Mouse (Mus musculus): ENCODE measurements around the gene Kyat1.
A peak's percentile ranks its signal among the peaks of the same experiment; 100 is the strongest.

Kyat1 gene

DNA sequence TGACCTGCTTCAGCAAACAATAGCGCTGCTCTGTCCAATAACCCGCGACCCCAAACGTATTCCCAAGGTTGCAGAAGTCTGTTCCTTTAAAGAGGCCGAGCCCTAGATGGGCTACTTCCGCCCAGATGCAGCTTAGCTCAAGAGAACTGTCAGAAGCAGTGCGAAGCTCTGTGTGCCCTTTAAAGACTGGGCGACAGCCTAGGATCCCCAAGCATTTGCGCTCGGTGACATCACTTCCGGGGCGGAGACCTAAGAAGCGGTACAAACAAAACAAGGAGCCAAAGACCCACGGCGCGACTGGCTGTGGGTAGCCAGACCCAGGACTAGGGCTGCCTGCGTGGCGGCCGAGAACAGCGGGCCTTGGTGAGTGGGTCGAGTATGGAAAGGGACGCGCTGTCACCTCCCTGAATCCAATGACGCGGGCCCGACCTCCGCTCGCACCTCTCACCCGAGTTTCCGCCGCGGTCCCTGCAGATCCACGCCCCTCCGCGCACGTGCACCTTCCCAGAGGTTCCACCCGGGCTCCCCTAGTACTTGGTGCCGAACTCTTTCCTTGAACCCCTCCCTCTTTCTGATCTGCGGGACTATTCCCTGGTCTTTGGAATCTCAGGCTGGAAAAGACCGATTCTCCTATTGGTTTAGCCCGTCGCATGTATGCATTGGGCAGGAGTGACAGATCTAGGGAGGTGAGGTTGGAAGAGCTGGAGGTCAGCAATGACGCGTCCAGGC lies at the start of gene Kyat1:
Gene Kyat1 (minus strand): TSS at position 219 of the 729 bp plus-strand sequence.
- peak; percentile 85 for DNase-seq (ENCODE audit: low spot score)

DNA sequence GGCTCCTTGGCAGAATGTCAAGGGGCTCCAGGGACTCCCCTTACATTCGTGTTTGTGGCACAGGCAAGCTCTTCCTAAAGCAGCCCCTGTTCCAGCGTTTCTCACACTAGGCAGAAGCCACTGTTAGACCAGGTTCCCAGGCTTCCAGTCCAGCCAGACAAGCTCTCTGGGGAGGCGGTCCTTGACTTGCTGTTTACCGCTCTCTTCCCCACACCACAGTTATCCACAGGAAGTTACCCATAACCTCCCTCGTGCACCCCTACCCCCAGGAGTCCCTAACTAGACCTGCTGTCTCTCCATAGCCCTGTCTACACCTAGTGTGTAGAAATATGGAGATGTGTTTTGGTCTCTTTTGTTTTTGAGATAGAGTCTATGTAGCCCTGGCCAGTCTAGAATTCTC lies 48.2 kb upstream of the Kyat1 start:
- no peak for DNase-seq (ENCODE audit: low spot score)

DNA sequence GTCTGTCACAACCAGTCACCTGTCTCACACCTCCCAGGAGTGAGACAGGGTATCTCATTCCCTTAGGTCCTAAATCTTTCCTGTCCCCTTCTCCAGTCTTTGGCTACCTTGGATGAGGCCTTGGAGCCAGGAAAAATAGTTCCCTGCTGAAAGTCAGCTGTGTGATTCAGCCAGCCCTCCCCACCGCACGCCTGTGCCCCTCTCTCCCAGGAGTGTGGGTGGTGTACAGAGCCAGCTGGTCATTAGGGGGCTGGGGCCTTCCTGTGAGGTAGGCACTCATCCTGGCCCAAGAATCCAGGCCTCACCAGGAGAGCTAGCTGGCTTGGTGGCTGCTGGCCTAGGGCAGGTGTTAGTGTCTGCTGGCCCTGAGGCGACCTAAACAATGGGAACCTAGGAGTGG lies 46.9 kb upstream of the Kyat1 start:
- DNase-seq (ENCODE audit: low spot score) = no peak

DNA sequence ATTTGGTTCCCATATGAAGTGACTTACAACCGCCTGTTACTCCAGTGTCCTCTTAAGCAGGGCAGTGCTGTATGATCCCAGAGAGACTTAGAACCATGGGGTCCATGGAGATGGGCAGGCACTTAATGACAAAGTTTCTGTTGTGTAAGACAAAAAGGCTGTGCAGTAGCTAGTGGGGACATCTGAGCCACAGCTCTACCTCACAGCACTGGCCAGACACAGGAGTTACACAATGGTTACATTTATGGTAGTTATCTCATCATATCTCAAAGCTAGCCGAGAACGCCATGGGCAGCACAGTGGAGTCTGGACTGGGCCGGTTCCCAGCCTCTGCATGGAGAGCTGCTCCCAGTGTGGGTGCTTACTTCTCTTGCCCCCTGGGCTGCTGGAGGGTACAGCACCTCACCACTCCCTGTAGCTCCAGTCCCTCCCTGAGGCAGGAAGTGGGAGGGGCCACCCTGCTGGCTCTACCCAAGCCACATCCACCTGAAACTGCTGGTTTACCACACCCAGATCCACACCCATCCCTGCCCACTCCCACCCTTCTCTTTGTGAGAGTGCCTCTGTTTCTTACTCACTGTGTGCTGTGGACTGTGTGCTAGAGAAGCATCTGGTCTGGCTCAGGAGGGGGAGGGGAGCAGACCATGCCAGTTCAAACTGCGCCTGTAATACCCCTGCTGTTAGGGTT lies 45.9 kb upstream of the Kyat1 start:
- DNase-seq (ENCODE audit: low spot score) = no peak

DNA sequence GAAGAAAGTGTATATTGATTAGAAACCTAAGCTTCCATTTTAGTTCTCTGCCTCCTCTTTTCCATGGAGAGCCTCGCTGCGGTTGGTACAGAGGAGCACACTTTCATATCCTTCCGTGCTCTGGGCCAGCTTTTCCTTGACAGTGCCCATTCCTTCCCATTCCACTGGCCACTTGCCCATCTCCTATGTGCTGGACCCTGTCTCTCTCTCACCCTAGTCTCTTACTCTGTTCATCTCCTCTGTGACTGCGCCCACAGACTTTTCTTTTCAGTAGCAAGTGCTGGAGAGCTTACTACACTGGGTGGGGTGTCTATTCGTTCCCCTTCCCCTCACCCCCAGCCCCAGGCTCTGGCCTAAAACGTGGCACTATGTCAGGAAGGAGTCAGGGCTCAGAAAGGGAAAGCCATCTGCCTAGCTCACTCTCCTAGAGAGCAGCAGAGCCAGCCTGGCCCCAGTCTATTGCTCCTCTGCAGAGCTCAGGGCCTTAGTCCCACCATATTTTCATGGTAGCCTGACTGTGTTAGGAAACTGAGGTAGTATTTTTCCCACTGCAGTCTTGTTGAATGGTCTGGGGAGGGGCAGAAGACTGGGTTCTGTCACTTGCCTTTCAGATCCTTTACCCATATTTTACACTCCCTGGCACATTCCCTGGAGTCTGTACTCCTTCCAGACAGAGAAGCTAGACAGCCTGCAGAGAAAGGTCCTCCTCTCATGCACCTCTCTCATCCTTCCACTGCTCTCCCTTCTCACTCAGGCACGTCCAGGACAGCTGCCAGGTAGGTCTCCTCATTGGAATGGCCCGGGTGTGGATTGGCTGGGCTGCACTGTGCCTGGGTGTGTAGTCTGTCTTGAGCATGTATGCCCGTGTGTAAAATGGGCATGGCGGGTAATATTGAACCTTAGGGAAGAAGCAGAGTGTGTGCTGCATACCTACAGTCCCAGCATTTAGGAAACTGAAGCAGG lies 44.8 kb upstream of the Kyat1 start:
- no peak for DNase-seq (ENCODE audit: low spot score)

DNA sequence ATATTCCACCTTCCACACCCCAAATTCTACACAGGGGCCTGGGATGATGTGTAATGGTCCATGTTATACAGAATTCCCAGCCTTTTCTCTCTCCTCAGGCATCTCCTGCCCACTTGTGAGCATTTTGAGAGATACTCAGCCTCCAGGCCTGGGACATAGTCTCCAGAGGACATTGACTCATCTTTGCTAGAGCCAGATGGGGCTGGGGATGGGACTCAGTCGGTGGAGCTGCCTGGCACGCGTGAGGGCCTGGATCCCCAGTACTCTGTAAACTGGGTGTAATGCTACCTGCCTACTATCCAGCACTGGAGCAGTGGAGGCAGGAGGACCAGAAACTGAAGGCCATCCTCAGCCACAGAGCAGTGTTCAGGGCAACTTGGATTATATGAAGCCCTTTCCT lies 43.5 kb upstream of the Kyat1 start:
- no peak for DNase-seq (ENCODE audit: low spot score)

DNA sequence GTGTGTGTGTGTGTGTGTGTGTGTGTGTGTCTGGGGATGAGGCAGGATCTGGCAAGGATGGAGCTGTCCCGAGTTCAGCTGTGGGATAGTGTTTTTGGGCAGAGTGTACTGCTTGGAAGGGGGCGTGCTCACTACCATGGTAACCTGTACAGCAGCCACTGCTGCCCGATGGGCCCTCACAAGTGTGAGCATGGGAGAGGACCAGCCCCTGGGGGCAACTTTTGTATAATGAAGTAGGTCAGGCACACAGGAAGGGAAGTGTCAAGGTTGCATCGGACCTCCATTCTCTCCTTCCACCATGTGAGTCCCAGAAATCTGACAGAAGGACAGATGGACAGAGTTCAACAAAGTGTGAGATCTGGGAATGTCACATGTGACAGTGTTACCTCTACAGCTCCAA lies 42.0 kb upstream of the Kyat1 start:
- no peak for DNase-seq (ENCODE audit: low spot score)

DNA sequence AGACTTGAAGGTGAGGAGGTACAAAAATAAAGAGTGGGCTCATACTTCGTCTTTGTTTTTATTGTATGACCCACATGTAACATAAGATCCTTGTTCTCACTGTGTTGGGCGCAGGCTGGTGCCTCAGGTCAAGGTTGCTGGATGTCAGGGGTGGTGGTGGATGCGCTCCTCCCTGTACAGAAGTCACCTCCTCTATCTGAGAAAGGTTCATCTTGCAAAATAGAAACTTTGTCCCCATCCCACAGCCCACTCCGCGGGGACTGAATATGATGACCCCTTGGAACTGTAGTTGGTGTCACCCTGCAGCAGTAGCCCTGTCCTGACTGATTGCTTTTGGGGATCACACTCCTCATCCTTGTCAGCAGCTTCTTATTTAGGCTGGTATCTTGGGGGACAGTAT lies 41.4 kb upstream of the Kyat1 start:
- DNase-seq (ENCODE audit: low spot score) = no peak

DNA sequence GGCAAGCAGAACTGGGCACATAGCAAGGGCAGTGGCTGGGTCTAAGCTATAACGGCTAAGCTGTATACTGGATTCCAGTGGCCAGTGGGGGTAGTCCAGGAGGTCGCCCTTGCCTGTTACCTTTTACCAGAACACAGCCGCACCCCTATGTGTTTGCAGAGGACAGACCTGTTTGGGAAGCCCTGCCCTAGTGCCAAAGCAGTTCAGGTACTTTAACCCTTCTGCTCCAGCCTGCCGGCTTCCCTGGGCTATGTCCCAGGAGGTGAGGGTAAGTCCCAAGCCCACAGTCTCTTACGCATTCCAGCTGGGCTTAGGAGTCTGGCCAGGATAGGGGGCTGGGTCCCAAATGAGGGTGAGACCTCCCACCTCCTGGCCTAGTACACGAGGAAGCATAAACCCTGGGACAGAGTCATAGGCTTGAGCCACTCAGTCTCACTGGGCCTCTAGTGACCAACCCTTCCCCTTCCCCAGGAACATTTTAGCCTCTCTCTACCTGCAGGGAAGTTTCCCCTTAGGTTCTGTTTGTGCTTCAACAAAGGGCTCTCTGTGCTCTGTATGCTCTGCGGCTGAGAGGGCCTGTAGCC lies 39.0 kb upstream of the Kyat1 start:
- DNase-seq (ENCODE audit: low spot score) = no peak

DNA sequence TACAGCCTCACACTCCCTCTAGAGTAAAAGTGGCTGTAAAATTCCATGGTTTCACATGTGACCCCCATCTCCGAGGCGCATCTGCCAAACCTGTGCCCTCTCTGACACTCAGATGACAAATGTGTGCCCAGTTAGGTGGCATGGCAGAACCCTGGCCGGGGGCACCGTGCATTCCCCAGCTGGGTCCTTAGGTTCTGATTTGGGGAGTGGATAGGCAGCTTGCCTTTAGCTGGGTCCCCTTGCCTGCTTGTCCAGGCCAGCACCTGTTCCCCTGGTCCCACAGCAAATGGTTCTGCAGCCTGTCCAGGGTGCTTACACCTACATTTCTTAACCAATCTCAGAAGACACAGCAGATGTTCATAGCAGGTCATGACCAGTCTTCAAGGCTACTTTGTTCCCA lies 37.7 kb upstream of the Kyat1 start:
- DNase-seq (ENCODE audit: low spot score) = no peak

DNA sequence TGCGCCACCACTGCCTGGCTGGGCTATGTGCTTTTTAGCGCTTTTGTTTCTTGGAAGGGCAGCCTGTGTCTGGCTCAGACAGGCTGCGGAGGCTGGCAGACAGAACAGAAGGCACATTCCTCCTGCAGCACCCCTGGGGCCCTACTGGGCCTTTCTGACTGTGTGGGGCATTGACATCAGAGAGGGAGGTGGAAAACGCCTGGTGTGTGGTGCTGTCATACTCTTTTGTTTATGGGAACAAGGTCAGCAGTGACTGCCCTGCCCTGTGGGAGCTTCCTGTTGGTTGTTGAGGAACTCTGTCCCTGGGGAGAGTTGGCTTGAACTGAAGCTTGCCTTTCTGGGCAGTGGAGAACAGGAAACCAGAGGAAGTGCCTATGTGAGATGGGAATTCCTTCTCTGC lies 36.9 kb upstream of the Kyat1 start:
- DNase-seq (ENCODE audit: low spot score) = no peak

DNA sequence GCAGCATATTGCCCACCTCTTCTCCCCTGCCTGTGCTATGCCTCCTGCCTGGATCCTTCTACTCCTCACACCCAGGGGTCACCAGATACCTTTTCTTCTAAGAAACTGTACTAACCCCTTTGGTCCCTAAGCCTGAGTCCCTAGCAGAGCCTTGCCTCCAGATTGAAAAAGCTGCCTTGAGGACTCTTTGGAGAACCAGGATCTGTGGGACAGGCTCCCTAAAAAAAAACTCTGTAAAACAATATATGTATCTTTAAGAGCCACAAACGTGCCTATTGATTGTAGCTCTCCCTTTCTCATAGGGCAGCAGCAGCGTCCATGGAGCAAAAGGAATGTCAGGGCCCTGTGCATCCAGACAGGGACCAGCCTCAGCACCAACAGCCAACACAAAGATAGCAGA lies 34.6 kb upstream of the Kyat1 start, which contains the start of gene Gm28035:
Gene Gm28035 (plus strand): TSS at position 301 of the 400 bp plus-strand sequence.
- DNase-seq (ENCODE audit: low spot score) = no peak

DNA sequence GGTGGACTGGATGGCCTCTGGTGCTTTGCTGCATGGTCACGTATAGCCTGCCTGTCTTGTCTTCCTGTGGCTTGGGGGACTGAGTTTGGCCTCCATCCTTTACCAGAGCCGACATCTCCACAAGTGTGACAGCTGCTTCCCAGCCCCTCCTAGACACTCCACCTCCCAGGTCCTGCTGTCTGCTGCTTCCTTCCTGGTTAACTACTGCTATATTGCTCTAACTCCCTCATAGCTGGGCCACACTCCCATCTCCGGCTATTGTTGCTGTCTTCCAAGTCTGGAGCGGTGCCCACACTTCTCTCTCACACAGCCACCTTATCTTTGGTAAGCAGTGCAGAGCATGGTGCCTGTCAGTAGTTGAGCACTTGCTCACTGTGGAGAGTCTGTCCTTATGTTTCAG lies 34.1 kb upstream of the Kyat1 start:
- no peak for DNase-seq (ENCODE audit: low spot score)

DNA sequence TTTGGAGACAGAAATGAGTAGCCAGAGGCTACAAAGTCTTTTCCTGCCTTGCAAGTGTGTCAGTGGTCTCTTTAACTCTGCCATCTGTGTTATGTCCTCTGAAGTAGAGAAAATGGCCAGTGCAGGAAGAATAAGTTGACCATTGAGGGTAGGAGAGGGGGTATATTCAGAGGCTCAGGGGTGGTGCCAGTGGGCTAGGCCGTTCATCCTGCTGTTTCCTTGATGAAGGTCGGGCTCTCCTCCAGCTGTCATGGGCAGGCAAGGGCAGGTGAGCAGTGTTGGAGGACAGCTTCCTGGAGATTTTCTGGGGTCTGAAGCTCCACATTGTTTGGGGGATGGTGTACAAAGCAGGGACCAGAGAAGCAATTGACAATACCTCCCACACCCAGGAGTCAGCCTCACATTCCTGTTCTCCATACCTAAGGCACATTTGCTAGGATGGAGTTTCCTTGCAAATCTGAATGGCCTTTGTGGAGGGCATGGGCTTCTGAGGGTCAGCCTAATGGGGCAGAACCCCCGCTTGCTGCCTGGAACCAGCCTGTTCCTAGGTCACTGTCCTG lies 33.3 kb upstream of the Kyat1 start:
- no peak for DNase-seq (ENCODE audit: low spot score)

DNA sequence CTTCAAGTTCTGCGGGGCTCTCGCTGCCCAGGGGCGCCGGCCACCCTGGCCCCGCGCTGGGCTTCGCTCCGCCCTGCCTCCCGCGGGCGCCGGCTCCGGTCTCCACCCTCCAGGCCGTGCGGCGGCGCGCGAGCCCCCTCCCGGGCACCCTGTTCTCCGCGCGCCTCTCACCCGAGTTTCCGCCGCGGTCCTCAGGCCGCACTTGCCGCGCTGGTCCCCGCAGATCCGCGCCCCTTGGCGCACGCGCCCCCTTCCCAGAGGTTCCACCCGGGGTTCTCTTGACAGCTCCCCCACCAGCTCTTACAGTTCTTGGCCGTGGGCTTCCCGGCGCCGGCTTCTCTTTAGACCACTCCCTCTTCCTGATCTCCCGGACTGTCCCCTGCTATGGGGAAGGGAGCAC lies 32.2 kb upstream of the Kyat1 start:
- DNase-seq (ENCODE audit: low spot score) = peak; percentile 54

DNA sequence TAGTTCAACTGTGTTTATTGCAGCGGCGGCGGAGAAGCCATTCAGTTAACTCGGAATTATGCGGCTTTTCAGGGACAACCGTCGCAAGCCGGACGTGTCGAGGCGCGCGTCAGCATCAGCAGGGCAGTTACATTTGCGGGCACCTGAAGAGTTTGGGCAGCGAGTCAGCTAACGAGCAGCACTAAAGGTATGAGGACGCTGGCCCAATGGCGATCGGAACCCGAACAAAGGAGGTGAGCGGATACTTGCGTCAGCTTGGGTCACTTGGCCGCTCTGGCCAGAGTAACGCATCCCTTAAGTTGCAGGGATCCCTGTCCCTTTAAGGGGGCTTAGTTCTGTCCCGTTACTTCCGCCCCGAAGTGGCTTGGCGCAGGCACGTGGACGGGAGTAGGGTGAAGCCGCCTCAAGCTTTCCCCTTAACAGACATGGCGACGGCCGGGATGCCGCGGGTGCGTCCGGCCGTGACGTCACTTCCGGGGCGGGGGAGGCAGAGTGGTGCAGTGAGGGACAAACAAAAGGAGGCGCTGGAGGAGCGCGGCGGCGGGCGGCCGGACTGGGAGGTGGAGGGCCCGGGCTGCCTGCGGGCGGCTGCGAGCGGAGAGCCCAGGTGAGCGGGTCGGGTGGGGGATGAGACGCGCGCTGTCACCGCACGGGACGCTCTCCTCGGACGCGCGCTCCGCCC lies 31.7 kb upstream of the Kyat1 start, which contains the start of gene Lrrc8a:
Gene Lrrc8a (plus strand): TSS at position 517 of the 682 bp plus-strand sequence.
- peak; percentile 100 for DNase-seq (ENCODE audit: low spot score)

DNA sequence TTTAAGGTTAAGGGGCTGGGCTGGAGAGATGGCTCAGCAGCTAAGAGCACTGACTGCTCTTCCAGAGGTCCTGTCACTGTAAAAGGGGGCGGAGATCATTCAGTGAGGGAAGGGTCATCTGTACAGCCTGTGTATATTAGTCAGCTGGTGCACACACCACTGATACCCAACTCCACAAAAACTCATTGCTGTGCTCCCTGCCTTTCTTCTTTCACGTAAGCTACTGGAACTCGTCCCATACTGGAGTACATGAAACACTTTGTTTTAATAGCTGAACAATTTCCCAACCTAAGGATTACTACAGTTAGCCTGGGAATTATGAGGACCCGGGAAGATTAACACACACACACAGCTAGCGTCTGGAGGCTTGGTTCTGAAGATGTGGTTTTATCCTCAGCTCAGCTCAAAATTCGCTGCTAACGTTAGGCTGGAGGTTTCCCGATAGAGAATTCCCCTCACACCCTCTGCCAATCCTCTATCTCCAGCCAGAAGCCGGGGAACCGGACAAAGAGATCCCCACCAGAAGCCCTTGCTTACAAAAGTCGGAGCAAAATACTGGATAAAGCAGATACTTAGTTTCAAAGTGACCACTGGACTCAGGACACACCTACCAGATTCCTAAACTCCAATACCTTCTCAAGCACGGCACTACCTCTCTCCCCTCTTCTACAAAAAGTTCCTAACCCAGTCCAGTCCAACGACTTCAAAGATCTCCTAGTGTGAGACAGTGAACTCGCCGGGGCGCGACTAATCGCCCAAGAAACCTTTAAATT lies 31.0 kb upstream of the Kyat1 start:
- DNase-seq (ENCODE audit: low spot score) = no peak

DNA sequence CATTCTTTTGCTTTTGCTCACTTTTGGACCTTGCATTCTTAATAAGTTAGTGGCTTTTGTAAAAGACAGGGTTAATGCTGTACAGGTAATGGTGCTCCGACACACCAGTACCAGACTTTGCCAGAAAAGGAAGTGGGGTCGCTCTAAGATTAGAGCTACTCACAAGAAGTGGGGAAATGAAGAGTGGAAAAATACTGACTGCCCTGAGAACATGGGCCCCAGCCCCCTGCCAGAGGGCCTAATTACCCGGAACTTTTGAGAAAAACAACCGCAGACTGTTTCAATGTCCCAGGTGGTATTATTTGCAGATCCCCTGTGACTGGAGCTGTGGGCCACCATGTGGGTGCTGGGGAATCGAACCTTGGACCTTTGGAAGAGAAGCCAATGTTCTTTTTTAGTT lies 29.9 kb upstream of the Kyat1 start:
- no peak for DNase-seq (ENCODE audit: low spot score)

DNA sequence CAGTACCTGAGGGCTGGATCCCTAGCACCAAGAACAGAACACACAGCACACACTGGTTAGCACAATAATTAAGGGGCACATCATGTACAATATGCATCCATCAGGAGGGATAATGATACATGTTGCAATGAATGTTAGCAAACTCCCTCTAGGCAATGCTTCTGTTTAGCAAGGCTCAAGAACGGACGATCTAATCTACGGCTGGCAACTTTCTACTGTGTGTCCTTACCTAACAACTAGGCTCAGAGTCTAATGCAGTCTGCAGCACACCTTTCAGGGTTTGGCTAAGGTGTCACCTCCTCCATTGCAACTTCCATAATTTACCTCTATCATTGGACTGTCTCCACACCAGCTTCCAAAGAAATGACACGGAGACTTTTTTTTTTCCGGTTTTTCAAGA lies 10.6 kb upstream of the Kyat1 start:
- DNase-seq (ENCODE audit: low spot score) = no peak

DNA sequence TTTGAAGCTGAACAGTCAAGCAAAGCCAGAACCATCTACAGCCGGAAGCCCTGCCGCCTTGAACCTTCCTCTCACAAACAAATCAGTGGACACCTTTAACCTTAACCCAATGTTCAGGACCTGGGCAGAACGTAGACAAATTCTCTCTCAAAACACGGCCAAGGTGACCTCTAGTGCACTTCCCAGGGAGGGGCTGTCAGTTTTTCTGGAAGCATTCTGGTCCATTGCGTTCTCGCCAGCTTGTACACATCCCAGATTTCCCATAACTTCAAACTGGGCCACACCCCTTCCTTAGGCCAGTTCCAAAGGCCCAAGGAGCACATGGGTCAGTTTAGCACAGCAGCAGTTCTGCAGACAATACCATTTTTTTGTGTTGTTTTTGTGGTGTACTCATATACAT lies 9.8 kb upstream of the Kyat1 start:
- no peak for DNase-seq (ENCODE audit: low spot score)

All from ovary, postnatal 14 days (tissue).